Mouse (Mus musculus) liver, adult 2 months (tissue): Measurements from ENCODE around the gene Cd44. TPM values are rescaled to one million over a fixed set of nuclear protein-coding genes. Genes with fewer than 3 reads are reported as not detected.

ENCODE experiments used
- DNase-seq: peaks from one replicate; pipeline ENCODE4 v3.0.0-alpha.2; 2011; ENCODE audit warnings: low read depth, low spot score; ENCODE audit errors: extremely low read depth
- H3K27ac ChIP-seq: fragments of 200-500 bp; replicated peaks from 2 replicates; pipeline ENCODE4 v1.5.1; 2012; ENCODE audit warnings: low read depth, mild to moderate bottlenecking, control low read depth, inconsistent platforms, low read length; ENCODE audit not compliant: insufficient read depth
- H3K27me3 ChIP-seq: fragments of 200-500 bp; 2 replicates; pipeline ENCODE4 v1.6.1; 2012; ENCODE audit warnings: mild to moderate bottlenecking, moderate library complexity, low read length, inconsistent platforms; ENCODE audit not compliant: control insufficient read depth, insufficient read depth
- H3K36me3 ChIP-seq: fragments of 200-500 bp; 2 replicates; pipeline ENCODE4 v1.6.1; 2012; ENCODE audit warnings: low read length, inconsistent platforms; ENCODE audit not compliant: control insufficient read depth, insufficient read depth
- H3K4me1 ChIP-seq: fragments of 200-500 bp; 2 replicates; pipeline ENCODE4 v1.6.1; 2011; ENCODE audit warnings: low read length; ENCODE audit not compliant: control insufficient read depth, insufficient read depth
- H3K4me3 ChIP-seq: fragments of 200-500 bp; 2 replicates; pipeline ENCODE4 v1.5.1; 2011; ENCODE audit warnings: low read depth, mild to moderate bottlenecking, control low read depth, low read length, moderate library complexity; ENCODE audit not compliant: insufficient read depth
- H3K79me2 ChIP-seq: fragments of 200-500 bp; 2 replicates; pipeline ENCODE4 v1.6.1; 2012; ENCODE audit warnings: inconsistent platforms, mild to moderate bottlenecking, low read length, moderate library complexity; ENCODE audit not compliant: control insufficient read depth, insufficient read depth
- H3K9ac ChIP-seq: fragments of 200-500 bp; 2 replicates; pipeline ENCODE4 v1.6.1; 2012; ENCODE audit warnings: low read depth, mild to moderate bottlenecking, control low read depth, inconsistent platforms, low read length
- CTCF ChIP-seq: fragments of 200-500 bp; IDR thresholded peaks from 2 replicates; pipeline ENCODE4 v1.5.1; 2011; ENCODE audit warnings: low read depth, low read length, control low read depth
- POLR2A ChIP-seq: fragments of 200-500 bp; IDR thresholded peaks from 2 replicates; pipeline ENCODE4 v1.6.1; 2011; ENCODE audit warnings: low read length, control low read depth; ENCODE audit not compliant: insufficient read depth; ENCODE audit errors: extremely low read depth
- WGBS: fragments of 180-500 bp; shearing (Covaris S2); methylation state at CpG from one replicate; pipeline ENCODE4 v1.1.7; 2018; 5-methylcytosine and 5-hydroxymethylcytosine counted together
- polyA plus RNA-seq: library from polyadenylated mRNA; depleted of rRNA; stranded (reverse); fragments of >200 nt; gene quantifications from 2 replicates; pipeline ENCODE4 v1.2.3, GENCODE M21; 2012
- total RNA-seq: library from RNA; depleted of rRNA; stranded (reverse); fragments of >200 nt; gene quantifications from 2 replicates; pipeline ENCODE4 v1.2.3, GENCODE M21; 2014

Gene Cd44
- total and polyA plus RNA-seq, 2 experiments = 2.2 to 3.3 TPM

DNA sequence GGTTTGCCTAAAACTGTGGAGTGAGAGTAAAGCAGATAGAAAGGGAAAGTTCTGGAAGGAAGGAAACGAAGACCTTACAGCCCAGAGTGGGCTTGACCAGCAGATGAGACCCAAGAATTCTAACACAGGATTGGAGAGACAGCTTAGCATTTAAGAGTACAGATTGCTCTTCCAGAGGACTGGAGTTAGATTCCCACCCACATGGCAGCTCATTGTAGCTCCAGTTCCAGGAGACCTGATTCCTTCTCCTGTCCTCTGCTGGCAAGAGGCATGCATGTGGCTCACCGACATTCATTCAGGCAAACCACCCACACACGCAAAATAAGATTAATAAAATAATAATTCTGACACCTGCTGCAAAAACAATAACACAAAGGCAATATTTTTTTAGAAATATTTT is 20.6 kb upstream of the Cd44 start:
- Histone ChIP-seq H3K79me2 (no peaks in the 10 kb centered on the region), H3K4me1 (no peaks in the 10 kb centered on the region), H3K9ac (no peak overlapping the region), H3K36me3 (no peaks in the 10 kb centered on the region), H3K27me3 (no peaks in the 10 kb centered on the region), H3K27ac (no peak overlapping the region), H3K4me3 (no peak overlapping the region)
- DNase-seq = no peak
- WGBS = 82% methylated on average over 3 of the region's 3 CpGs
- TF ChIP-seq CTCF (no peak), POLR2A (no peak)

DNA sequence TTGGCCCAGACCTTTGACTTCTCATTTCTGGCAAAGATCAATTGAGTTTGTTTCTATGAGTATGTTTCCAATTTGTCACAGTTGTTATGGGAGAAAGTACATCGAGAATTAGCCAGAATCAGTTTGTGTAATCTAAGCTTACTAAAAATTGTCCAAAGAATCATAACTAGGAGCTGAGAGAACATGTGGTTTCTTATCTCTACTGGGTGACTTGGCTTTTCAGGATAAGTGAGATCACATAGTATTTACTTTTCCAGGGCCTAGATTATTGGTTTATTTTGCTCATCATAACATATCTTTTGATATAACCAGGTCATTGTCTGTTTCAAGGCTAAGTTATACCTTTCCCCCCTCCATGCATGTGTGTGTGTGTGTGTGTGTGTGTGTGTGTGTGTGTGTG is 16.8 kb upstream of the Cd44 start:
- Histone ChIP-seq H3K36me3 (no peaks in the 10 kb centered on the region), H3K4me3 (no peak overlapping the region), H3K9ac (no peak overlapping the region), H3K27ac (no peak overlapping the region), H3K27me3 (0 out of 2 replicates have a peak, but pooled peaks cover 4% of the 10 kb centered on the region), H3K4me1 (no peaks in the 10 kb centered on the region), H3K79me2 (no peaks in the 10 kb centered on the region)
- no peak for DNase-seq
- WGBS = 68% methylated on average over 1 of the region's 1 CpGs
- TF ChIP-seq CTCF = no peak
- no peak for TF ChIP-seq POLR2A

DNA sequence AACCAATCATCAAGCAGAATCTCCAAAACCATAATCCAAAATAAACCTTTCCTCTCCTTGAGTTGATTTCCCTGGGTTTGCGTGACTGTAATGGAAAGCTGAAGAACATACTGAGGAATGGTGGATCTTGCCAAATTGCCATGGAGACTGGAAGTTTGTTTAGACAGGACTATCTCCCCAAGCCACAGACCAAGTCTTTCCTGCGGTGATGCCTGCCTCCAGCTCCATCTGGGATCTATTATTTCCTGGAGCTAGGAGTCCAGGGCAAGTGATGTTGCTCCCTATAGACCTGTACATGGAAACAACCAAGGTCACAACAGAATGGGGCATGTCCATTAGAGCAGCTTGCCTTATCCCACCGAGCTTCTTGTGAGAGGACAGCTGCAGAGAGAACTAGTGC is 15.1 kb upstream of the Cd44 start:
- Histone ChIP-seq H3K27ac (no peak overlapping the region), H3K9ac (no peak overlapping the region), H3K36me3 (no peaks in the 10 kb centered on the region), H3K27me3 (0 out of 2 replicates have a peak, but pooled peaks cover 4% of the 10 kb centered on the region), H3K4me1 (no peaks in the 10 kb centered on the region), H3K79me2 (no peaks in the 10 kb centered on the region), H3K4me3 (no peak overlapping the region)
- 74% methylated on average over 3 of the region's 3 CpGs for WGBS
- TF ChIP-seq POLR2A (no peak), CTCF (no peak)
- DNase-seq = no peak

DNA sequence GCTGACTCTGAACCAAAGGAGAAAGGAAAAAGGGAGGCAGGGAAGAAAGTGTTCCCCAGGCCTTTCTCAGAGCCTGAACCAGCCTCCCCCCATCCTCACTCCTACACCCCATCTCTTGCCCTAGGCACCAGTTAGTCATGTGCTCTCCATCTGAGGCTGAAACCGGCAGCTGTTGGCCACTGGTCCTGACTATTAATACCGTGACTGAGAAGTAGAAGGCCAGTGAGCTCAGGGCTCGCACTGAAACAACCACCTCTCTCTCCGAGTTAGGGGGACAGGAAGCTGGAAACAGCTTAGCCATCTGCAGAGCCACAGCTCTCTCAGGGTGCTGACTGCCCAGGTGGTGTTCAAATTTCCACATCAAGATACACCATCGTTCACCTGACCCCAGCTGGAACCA is 13.2 kb upstream of the Cd44 start:
- TF ChIP-seq POLR2A = no peak
- TF ChIP-seq CTCF = no peak
- no peak for DNase-seq
- H3K4me1 ChIP-seq = no peaks in the 10 kb centered on the region
- 0 out of 2 replicates have a peak, but pooled peaks cover 4% of the 10 kb centered on the region for H3K27me3 ChIP-seq
- no peaks in the 10 kb centered on the region for H3K79me2 ChIP-seq
- H3K4me3 ChIP-seq = no peak overlapping the region
- H3K27ac ChIP-seq = no peak overlapping the region
- WGBS = 70% methylated on average over 5 of the region's 5 CpGs
- H3K9ac ChIP-seq = no peak overlapping the region
- H3K36me3 ChIP-seq = no peaks in the 10 kb centered on the region

DNA sequence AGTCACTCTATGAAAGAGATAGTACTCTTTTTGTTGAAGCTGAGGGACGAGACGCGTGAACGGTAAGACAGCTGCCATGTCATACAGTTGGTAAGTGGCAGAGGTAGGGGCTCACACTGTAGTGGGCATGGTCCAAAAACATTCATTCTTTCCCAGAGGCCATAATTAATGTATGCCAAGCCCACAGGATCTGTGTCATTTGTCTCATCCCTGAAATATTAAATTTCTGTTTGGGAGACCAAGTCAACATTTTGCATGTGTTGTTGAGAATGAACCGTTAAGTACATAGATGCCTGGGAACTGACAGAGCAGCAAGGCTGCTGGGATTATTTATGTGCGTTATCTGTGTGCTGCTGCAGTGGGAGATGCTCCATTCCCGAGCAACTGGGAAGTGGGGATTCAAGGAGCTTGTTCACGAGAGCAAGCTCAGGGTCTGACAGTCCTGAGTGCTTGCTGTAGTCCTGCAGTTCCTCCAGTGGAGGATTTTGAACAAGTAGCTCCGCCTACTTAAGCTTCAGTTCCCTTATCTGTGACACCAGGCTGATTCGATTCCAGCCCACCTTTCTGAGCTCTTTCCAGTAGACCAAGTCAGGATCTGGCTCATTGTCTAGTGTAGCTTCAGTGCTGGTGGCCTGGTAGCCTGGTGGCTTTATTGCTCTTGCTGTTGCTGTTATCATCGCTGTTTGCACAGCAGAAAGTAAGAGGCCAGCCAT is 12.5 kb upstream of the Cd44 start:
- H3K4me1 ChIP-seq = no peaks in the 10 kb centered on the region
- H3K27me3 ChIP-seq = 0 out of 2 replicates have a peak, but pooled peaks cover 4% of the 10 kb centered on the region
- TF ChIP-seq CTCF (no peak), POLR2A (no peak)
- no peaks in the 10 kb centered on the region for H3K79me2 ChIP-seq
- no peak overlapping the region for H3K27ac ChIP-seq
- no peak overlapping the region for H3K9ac ChIP-seq
- 68% methylated on average over 11 of the region's 11 CpGs for WGBS
- DNase-seq = no peak
- H3K36me3 ChIP-seq = no peaks in the 10 kb centered on the region
- H3K4me3 ChIP-seq = no peak overlapping the region

DNA sequence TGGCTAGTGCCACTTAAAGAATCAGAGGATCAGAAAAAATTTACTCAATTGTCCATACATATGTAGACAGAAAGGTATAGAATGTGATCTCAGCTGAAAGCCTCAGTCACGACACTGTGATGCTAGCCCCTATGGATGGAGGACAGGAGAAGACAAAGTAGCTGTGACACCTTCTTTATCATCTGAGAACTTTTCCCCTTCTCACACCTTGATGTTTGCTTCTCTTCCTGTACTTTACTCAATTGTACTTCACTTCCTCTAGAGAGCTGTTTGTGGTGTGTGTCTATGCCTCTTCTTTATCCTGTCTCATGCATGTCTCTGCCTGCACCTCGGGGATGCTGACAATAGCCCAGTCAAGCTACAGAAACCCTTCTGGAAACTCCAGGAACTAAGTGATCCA is 11.5 kb upstream of the Cd44 start:
- no peaks in the 10 kb centered on the region for H3K4me1 ChIP-seq
- no peak overlapping the region for H3K27ac ChIP-seq
- H3K27me3 ChIP-seq = 0 out of 2 replicates have a peak, but pooled peaks cover 4% of the 10 kb centered on the region
- no peak overlapping the region for H3K9ac ChIP-seq
- no peak for DNase-seq
- H3K4me3 ChIP-seq = no peak overlapping the region
- H3K36me3 ChIP-seq = no peaks in the 10 kb centered on the region
- no peaks in the 10 kb centered on the region for H3K79me2 ChIP-seq
- no peak for TF ChIP-seq CTCF
- TF ChIP-seq POLR2A = no peak
- WGBS = 63% methylated on average over 2 of the region's 2 CpGs
